Mouse (Mus musculus) megakaryocyte, embryonic 14.5 days (primary cell): Measurements from ENCODE around the gene Ldb3. TPM values are rescaled to one million over a fixed set of nuclear protein-coding genes. Genes with fewer than 3 reads are reported as not detected.

Experiments
- H3K27me3 ChIP-seq: replicated peaks from 2 replicates; pipeline ENCODE3; 2012; ENCODE audit warnings: inconsistent platforms
- H3K36me3 ChIP-seq: replicated peaks from 2 replicates; pipeline ENCODE3; 2012; ENCODE audit warnings: low read length, inconsistent platforms, mixed read lengths
- H3K4me1 ChIP-seq: 2 replicates; pipeline ENCODE4 v1.6.1; 2012; ENCODE audit warnings: inconsistent platforms
- H3K4me3 ChIP-seq: replicated peaks from 2 replicates; pipeline ENCODE3; 2012; ENCODE audit warnings: moderate library complexity, mild to moderate bottlenecking, inconsistent platforms
- H3K9me3 ChIP-seq: 2 replicates; pipeline ENCODE4 v1.6.1; 2012; ENCODE audit warnings: inconsistent platforms
- FLI1 ChIP-seq: IDR thresholded peaks from 2 replicates; pipeline ENCODE4 v1.6.1; 2012; ENCODE audit warnings: low read length, inconsistent platforms, mixed read lengths
- GATA1 ChIP-seq: IDR thresholded peaks from 3 replicates; pipeline ENCODE4 v1.6.1; 2012; ENCODE audit warnings: mixed read lengths, low read length, inconsistent platforms, borderline replicate concordance
- polyA plus RNA-seq: library from polyadenylated mRNA; stranded (reverse); fragments of >175 nt; gene quantifications from 2 replicates; pipeline ENCODE4 v1.2.3, GENCODE M21; 2012; ENCODE audit warnings: low replicate concordance; ENCODE audit not compliant: insufficient read depth

Ldb3 gene
- polyA plus RNA-seq, 1 experiment, result not detected

DNA sequence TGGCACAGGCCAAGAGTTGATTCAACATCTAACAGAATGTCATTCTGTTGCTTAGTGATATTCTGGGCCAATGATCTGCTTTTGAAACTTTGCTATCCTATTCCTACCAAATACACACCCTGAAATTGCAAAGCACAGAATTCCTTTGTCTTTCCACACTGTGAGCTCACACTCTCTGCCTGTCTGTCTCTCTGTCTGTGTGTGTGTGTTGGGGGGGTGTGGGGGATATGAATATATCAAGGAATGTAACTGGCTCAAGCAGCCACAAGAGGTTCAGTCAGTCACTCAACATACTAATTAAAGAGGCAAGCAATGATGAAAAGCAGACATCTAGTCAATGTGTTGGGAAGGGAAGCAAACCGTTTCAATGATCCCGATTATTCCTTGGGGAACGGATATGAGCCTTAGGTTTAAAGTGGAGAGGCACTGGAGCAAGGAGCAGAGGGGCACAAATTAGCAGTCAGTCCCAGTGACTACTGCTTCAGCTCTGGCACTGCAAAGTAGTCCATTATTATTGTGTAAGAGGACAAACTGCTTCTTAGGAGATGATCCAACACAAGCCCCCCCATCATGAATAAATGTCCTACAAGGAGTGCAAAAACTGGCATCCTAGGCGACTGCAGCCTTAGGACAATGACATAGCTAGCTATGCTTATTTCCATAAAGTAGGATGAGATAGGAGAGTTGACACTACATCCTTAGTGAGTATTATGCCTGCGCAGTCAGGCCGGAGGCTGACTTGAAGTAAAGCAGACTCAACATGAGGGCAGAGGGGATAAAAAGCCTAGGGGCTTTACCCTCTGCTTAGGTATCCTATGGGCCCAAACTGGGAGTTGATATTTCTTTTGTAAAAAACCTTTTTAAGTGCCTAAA, 104.8 kb downstream of the Ldb3 start:
- peaks cover 2% of the 10 kb centered on the region for H3K27me3 ChIP-seq
- no peaks in the 10 kb centered on the region for H3K9me3 ChIP-seq
- H3K36me3 ChIP-seq, result no peaks in the 10 kb centered on the region
- H3K4me1 ChIP-seq, result no peaks in the 10 kb centered on the region
- TF ChIP-seq FLI1 (no peak), GATA1 (no peak)
- no peak overlapping the region for H3K4me3 ChIP-seq

Other genes starting within 250 kb of the Ldb3 start
- gene Fam25c, start 233.2 kb downstream of the Ldb3 start, polyA plus RNA-seq, result not detected in 2 replicates
- not detected in 2 replicates for gene Sncg, start 213.9 kb downstream of the Ldb3 start, polyA plus RNA-seq
- not detected in 2 replicates for gene Mmrn2, start 213.2 kb downstream of the Ldb3 start, polyA plus RNA-seq
- 0.36 TPM in 1 of 2 replicates, not detected in the other for gene Bmpr1a, start 85.3 kb downstream of the Ldb3 start, polyA plus RNA-seq
- not detected in 2 replicates for gene 9230112D13Rik, start 65.9 kb downstream of the Ldb3 start, polyA plus RNA-seq
- gene Opn4, start 11.5 kb upstream of the Ldb3 start, polyA plus RNA-seq, result not detected in 2 replicates
- gene Wapl, start 85.2 kb upstream of the Ldb3 start, polyA plus RNA-seq, result 2.2 and 3.7 TPM in 2 replicates
- gene Grid1, start 231.4 kb upstream of the Ldb3 start, polyA plus RNA-seq, result not detected in 2 replicates